Mouse (Mus musculus) MEL (cell line): ENCODE measurements around the gene Gstm6.

Experiments used
- BHLHE40 ChIP-seq: IDR thresholded peaks from 2 replicates; pipeline ENCODE4 v1.6.1; 2012; ENCODE audit warnings: low read depth, mild to moderate bottlenecking, inconsistent platforms, low read length, improper control_type of control experiment, borderline replicate concordance
- CTCF ChIP-seq, 3 experiments: IDR thresholded peaks in 2 of 3; conservative IDR thresholded peaks in 1 of 3; 2 replicates each; pipeline ENCODE4 v1.5.1; 2011 to 2012; ENCODE audit warnings: low read length in 3 of 3, low read depth in 2 of 3, mild to moderate bottlenecking in 2 of 3, improper control_type of control experiment in 1 of 3, inconsistent platforms in 1 of 3, mixed read lengths in 1 of 3, moderate library complexity in 1 of 3; ENCODE audit not compliant: control insufficient read depth in 1 of 3, insufficient read depth in 1 of 3, poor library complexity in 1 of 3, severe bottlenecking in 1 of 3
- E2F4 ChIP-seq: IDR thresholded peaks from 2 replicates; pipeline ENCODE4 v1.6.1; 2011; ENCODE audit warnings: low read depth, low read length, improper control_type of control experiment, borderline replicate concordance
- MAX ChIP-seq: IDR thresholded peaks from 2 replicates; pipeline ENCODE4 v1.6.1; 2011; ENCODE audit warnings: low read length, improper control_type of control experiment
- POLR2A ChIP-seq, 2 experiments: IDR thresholded peaks; 2 replicates each; pipeline ENCODE4 v1.6.1; 2011 to 2012; ENCODE audit warnings: low read length in 2 of 2, mild to moderate bottlenecking in 2 of 2, control low read depth in 1 of 2, improper control_type of control experiment in 1 of 2, low read depth in 1 of 2, moderate library complexity in 1 of 2; ENCODE audit not compliant: control insufficient read depth in 1 of 2, insufficient read depth in 1 of 2, poor library complexity in 1 of 2
- UBTF ChIP-seq: IDR thresholded peaks from 2 replicates; pipeline ENCODE4 v1.6.1; 2012; ENCODE audit warnings: low read depth, mild to moderate bottlenecking, inconsistent platforms, low read length, improper control_type of control experiment, moderate library complexity, borderline replicate concordance; ENCODE audit not compliant: insufficient read depth
- ZKSCAN1 ChIP-seq: IDR thresholded peaks from 2 replicates; pipeline ENCODE4 v1.6.1; 2012; ENCODE audit warnings: low read depth, mild to moderate bottlenecking, inconsistent platforms, low read length, improper control_type of control experiment, moderate library complexity

GRCm38 (mm10) chr3:107984471-107984870 is 40.9 kb upstream of the Gstm6 start:
- TF ChIP-seq CTCF (IDR thresholded peaks at IDR 0.05 in 2 of 3, conservative IDR thresholded peaks at IDR 0.05 in 1 of 3; ENCODE audit: control insufficient read depth in 1 of 3, insufficient read depth in 1 of 3, low read depth in 2 of 3, low read length in 3 of 3, poor library complexity in 1 of 3, severe bottlenecking in 1 of 3) = no peak
- no peak for TF ChIP-seq POLR2A (IDR thresholded peaks at IDR 0.05; ENCODE audit: control insufficient read depth in 1 of 2, insufficient read depth in 1 of 2, low read depth in 1 of 2, low read length in 2 of 2, poor library complexity in 1 of 2)
- no peak for TF ChIP-seq MAX
- no peak for TF ChIP-seq UBTF
- no peak for TF ChIP-seq ZKSCAN1
- no peak for TF ChIP-seq E2F4
- TF ChIP-seq BHLHE40 = no peak
